ENCODE assay signal across 9 mouse cellular contexts in the genomic region with DNA sequence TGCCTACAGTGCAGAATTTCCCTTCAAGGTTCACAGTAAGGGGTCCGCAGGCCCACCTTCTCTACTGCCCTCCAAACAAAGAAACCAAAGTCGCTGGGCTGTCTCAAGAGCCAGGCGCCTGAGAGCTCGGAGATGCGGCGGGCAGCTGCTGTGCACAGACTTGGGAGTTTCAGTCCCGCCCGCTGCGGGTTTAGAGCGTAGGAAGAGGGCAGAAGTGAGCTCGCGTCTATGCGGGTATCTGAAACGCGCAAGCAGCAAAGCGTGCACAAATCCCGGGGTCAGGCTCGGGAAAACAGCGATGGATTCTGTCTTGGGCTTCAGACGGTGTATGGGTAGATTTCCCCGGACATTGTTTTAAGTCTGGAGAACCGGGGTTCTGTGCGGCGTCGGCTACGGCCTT. TPM values are rescaled to one million over a fixed set of nuclear protein-coding genes. Genes with fewer than 3 reads are reported as not detected.
DNase-seq lines count a peak whose midpoint lies in the region; ATAC-seq and TF ChIP-seq lines count a peak whose summit lies in the region.
"Had no signal": no experiment of that assay in that cellular context is flagged by ENCODE, and none has a peak within 500 bp of the region (broad histone marks: within the 10 kb centered on the region; RNA-seq: fewer than 3 reads in every experiment).

No protein-coding gene starts in this region.

- peaks cover 5% of the 10 kb centered on the region; the same call in 1 of the 2 replicates for H3K4me1 ChIP-seq in lung, embryonic 16.5 days (replicated peaks; ENCODE audit: control insufficient read depth, insufficient read depth, low read length)
- H3K4me1 ChIP-seq in forebrain, embryonic 10.5 days = peaks cover 51% of the 10 kb centered on the region
- H3K4me1 ChIP-seq in intestine, postnatal 0 days (replicated peaks; ENCODE audit: control insufficient read depth, insufficient read depth, low read length) = no peaks in the 10 kb centered on the region
- peaks cover 21% of the 10 kb centered on the region for H3K4me1 ChIP-seq in neural tube, embryonic 15.5 days

- H3K27ac ChIP-seq in lung, embryonic 16.5 days (ENCODE audit: low read length) = no peak overlapping the region
- 0 out of 2 replicates have a peak overlapping the region, but pooled peaks have one; percentile 16 for H3K27ac ChIP-seq in forebrain, embryonic 10.5 days
- no peak overlapping the region for H3K27ac ChIP-seq in intestine, postnatal 0 days (ENCODE audit: low read depth, low read length)
- H3K27ac ChIP-seq in neural tube, embryonic 15.5 days (replicated peaks) = no peak overlapping the region

- TF ChIP-seq CTCF in intestine, postnatal 0 days (IDR thresholded peaks at IDR 0.05; ENCODE audit: low read depth) = no peak

- ATAC-seq in lung, embryonic 16.5 days (ENCODE audit: low read depth) = no peak; the same call in 1 of the 2 replicates
- no peak for ATAC-seq in intestine, postnatal 0 days
- no peak for ATAC-seq in neural tube, embryonic 15.5 days (ENCODE audit: low FRiP score)

- H3K4me2 ChIP-seq in lung, embryonic 16.5 days (ENCODE audit: low read depth, low read length) = peak overlapping the region; percentile 24
- H3K4me2 ChIP-seq in intestine, postnatal 0 days (replicated peaks; ENCODE audit: low read depth) = peak overlapping the region; percentile 55
- H3K4me2 ChIP-seq in neural tube, embryonic 15.5 days = peak overlapping the region; percentile 41

- no peak for DNase-seq in lung, postnatal 4 days
- DNase-seq in forebrain, embryonic 10.5 days (ENCODE audit: extremely low spot score, low spot score) = peak; percentile 63
- no peak for DNase-seq in adipocyte (ENCODE audit: low spot score)
- no peak for DNase-seq in cerebellum, adult 18-20 months
- DNase-seq in urinary bladder, adult 18-20 months (ENCODE audit: low spot score in 2 of 2) = no peak
- DNase-seq: thymus, adult 18-20 months had no signal

- H3K9ac ChIP-seq in lung, embryonic 16.5 days (ENCODE audit: low read length) = no peak overlapping the region
- no peak overlapping the region for H3K9ac ChIP-seq in intestine, postnatal 0 days (ENCODE audit: low read depth, low read length)
- no peak overlapping the region for H3K9ac ChIP-seq in neural tube, embryonic 15.5 days (replicated peaks)

- under 1% methylated on average over 26 of the region's 26 CpGs for WGBS in lung, embryonic 16.5 days
- 0% methylated on average over 26 of the region's 26 CpGs for WGBS in forebrain, embryonic 10.5 days
- under 1% methylated on average over 26 of the region's 26 CpGs for WGBS in intestine, postnatal 0 days
- under 1% methylated on average over 26 of the region's 26 CpGs for WGBS in neural tube, embryonic 15.5 days

- peaks cover 79% of the 10 kb centered on the region for H3K27me3 ChIP-seq in lung, embryonic 16.5 days (ENCODE audit: control insufficient read depth, insufficient read depth, low read depth, low read length)
- peaks cover 100% of the 10 kb centered on the region for H3K27me3 ChIP-seq in forebrain, embryonic 10.5 days (ENCODE audit: poor library complexity, severe bottlenecking)
- H3K27me3 ChIP-seq in intestine, postnatal 0 days (replicated peaks; ENCODE audit: control insufficient read depth, insufficient read depth, low read length) = peaks cover 84% of the 10 kb centered on the region
- H3K27me3 ChIP-seq in neural tube, embryonic 15.5 days (replicated peaks) = peaks cover 94% of the 10 kb centered on the region

- H3K4me3 ChIP-seq in lung, embryonic 16.5 days (ENCODE audit: low read length) = peak overlapping the region; percentile 19; the same call in 1 of the 2 replicates
- peak overlapping the region; percentile 40 for H3K4me3 ChIP-seq in forebrain, embryonic 10.5 days
- peak overlapping the region; percentile 27 for H3K4me3 ChIP-seq in intestine, postnatal 0 days (ENCODE audit: low read depth, low read length)
- peak overlapping the region; percentile 22 for H3K4me3 ChIP-seq in neural tube, embryonic 15.5 days (replicated peaks)

- no peaks in the 10 kb centered on the region for H3K36me3 ChIP-seq in lung, embryonic 16.5 days (ENCODE audit: control insufficient read depth, insufficient read depth, low read length)
- no peaks in the 10 kb centered on the region for H3K36me3 ChIP-seq in forebrain, embryonic 10.5 days (replicated peaks)
- H3K36me3 ChIP-seq in intestine, postnatal 0 days (ENCODE audit: control insufficient read depth, insufficient read depth) = no peaks in the 10 kb centered on the region
- H3K36me3 ChIP-seq in neural tube, embryonic 15.5 days = no peaks in the 10 kb centered on the region

- H3K9me3 ChIP-seq in lung, embryonic 16.5 days (ENCODE audit: control insufficient read depth, low read length) = no peaks in the 10 kb centered on the region
- H3K9me3 ChIP-seq in forebrain, embryonic 10.5 days = no peaks in the 10 kb centered on the region
- no peaks in the 10 kb centered on the region for H3K9me3 ChIP-seq in intestine, postnatal 0 days (ENCODE audit: control insufficient read depth)
- H3K9me3 ChIP-seq in neural tube, embryonic 15.5 days (replicated peaks) = no peaks in the 10 kb centered on the region

RNA-seq across cellular contexts. Expression of gene Sox14, which starts 7.4 kb away (rescaled TPM):
- not detected in 2 replicates for polyA plus RNA-seq in lung, embryonic 16.5 days (2015; fragmentation: Nextera tagmentation; extraction: Ambion mirVana)
- 1.4 and 2.1 TPM in 2 replicates for polyA plus RNA-seq in forebrain, embryonic 10.5 days (2016; fragmentation: Nextera tagmentation; extraction: Ambion mirVana)
- not detected in 2 replicates for polyA plus RNA-seq in intestine, postnatal 0 days (2015; fragmentation: Nextera tagmentation; extraction: Ambion mirVana)
- polyA plus RNA-seq in neural tube, embryonic 15.5 days (2015; fragmentation: Nextera tagmentation; extraction: Ambion mirVana) = 8.0 and 10.2 TPM in 2 replicates
